Mouse (Mus musculus) CH12.LX (cell line): Measurements from ENCODE around the gene Fdxr.

Experiments used
- BHLHE40 ChIP-seq: IDR thresholded peaks from 2 replicates; pipeline ENCODE4 v1.6.1; 2011; ENCODE audit warnings: mild to moderate bottlenecking, low read depth, low read length, improper control_type of control experiment
- CHD2 ChIP-seq: IDR thresholded peaks from 2 replicates; pipeline ENCODE4 v1.6.1; 2011; ENCODE audit warnings: low read length, improper control_type of control experiment
- CTCF ChIP-seq, 2 experiments: IDR thresholded peaks in 1 of 2; conservative IDR thresholded peaks in 1 of 2; 2 replicates each; pipeline ENCODE4 v1.5.1; 2011 to 2012; ENCODE audit warnings: low read depth in 2 of 2, low read length in 2 of 2, improper control_type of control experiment in 1 of 2, inconsistent platforms in 1 of 2, mild to moderate bottlenecking in 1 of 2, moderate library complexity in 1 of 2
- E2F4 ChIP-seq: IDR thresholded peaks from 2 replicates; pipeline ENCODE4 v1.6.1; 2011; ENCODE audit warnings: low read depth, low read length, improper control_type of control experiment; ENCODE audit not compliant: insufficient replicate concordance
- JUND ChIP-seq: conservative IDR thresholded peaks from 2 replicates; pipeline ENCODE4 v1.6.1; 2011; ENCODE audit warnings: low read depth, low read length, improper control_type of control experiment
- POLR2A ChIP-seq: IDR thresholded peaks from 2 replicates; pipeline ENCODE4 v1.6.1; 2011; ENCODE audit warnings: low read depth, mild to moderate bottlenecking, improper control_type of control experiment, low read length
- TCF12 ChIP-seq: IDR thresholded peaks from 2 replicates; pipeline ENCODE4 v1.6.1; 2014; ENCODE audit warnings: low read depth, mild to moderate bottlenecking, inconsistent platforms, low read length, improper control_type of control experiment
- ZKSCAN1 ChIP-seq: IDR thresholded peaks from 2 replicates; pipeline ENCODE4 v1.6.1; 2012; ENCODE audit warnings: low read depth, inconsistent platforms, low read length, improper control_type of control experiment, borderline replicate concordance
- ZMIZ1 ChIP-seq: IDR thresholded peaks from 2 replicates; pipeline ENCODE4 v1.6.1; 2012; ENCODE audit warnings: low read depth, mild to moderate bottlenecking, inconsistent platforms, low read length, improper control_type of control experiment
- ZNF384 ChIP-seq: IDR thresholded peaks from 2 replicates; pipeline ENCODE4 v1.6.1; 2012; ENCODE audit warnings: low read depth, low read length, improper control_type of control experiment, inconsistent platforms

DNA sequence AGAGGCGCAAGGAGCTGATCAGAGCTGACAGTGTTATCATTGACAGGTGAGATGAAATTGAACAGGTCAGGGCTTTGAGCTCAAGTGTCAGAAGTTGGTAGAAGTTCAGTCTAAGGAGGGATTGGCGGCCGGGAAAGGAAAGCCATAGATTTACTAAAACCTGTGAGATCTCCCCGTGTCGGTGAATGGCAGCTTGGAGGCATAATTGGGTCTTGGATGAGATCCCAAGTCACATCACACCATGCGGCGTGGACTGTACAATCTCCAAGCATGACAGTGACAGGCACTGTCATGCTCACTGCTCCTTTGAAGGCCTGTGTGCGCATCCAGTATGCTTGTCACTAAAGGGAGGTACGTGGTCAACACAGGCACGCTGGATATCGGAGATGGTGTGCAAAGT, 13.9 kb downstream of the Fdxr start:
- TF ChIP-seq JUND, result no peak
- no peak for TF ChIP-seq ZNF384
- no peak for TF ChIP-seq ZKSCAN1
- TF ChIP-seq CTCF (conservative IDR thresholded peaks at IDR 0.05 in 1 of 2, IDR thresholded peaks at IDR 0.05 in 1 of 2; ENCODE audit: low read depth in 2 of 2, low read length in 2 of 2), result no peak
- no peak for TF ChIP-seq POLR2A
- TF ChIP-seq E2F4, result no peak
- TF ChIP-seq CHD2, result no peak
- no peak for TF ChIP-seq TCF12
- no peak for TF ChIP-seq ZMIZ1
- TF ChIP-seq BHLHE40, result no peak
